Mouse (Mus musculus) retina, embryonic 14.5 days (tissue): ENCODE results near the gene Pold4.

ENCODE experiments used
- DNase-seq: peaks from one replicate; pipeline ENCODE4 v3.0.0-alpha.2; 2015; ENCODE audit warnings: low spot score

Gene Pold4

DNA sequence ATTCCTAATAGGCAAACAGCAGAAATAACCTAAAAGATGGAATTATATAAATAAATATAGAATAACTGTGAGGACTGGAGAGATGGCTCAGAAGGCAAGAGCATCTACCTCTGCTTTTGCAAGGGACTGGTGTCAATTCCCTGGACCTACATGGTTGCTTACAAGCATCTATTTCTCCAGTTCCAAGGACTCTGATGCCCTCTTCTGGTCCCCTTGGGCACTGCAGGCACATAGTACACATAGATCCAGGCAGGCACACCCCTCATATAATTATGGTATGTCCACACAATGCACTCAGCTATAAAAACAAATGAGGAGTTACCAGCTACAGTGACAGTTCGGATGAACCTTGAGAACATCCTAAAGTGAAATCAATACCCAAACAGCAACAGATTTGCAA, 47.8 kb downstream of the Pold4 start:
- no peak for DNase-seq

GRCm38 (mm10) chr19:4280425-4280824, 48.7 kb downstream of the Pold4 start:
- DNase-seq, result no peak

DNA sequence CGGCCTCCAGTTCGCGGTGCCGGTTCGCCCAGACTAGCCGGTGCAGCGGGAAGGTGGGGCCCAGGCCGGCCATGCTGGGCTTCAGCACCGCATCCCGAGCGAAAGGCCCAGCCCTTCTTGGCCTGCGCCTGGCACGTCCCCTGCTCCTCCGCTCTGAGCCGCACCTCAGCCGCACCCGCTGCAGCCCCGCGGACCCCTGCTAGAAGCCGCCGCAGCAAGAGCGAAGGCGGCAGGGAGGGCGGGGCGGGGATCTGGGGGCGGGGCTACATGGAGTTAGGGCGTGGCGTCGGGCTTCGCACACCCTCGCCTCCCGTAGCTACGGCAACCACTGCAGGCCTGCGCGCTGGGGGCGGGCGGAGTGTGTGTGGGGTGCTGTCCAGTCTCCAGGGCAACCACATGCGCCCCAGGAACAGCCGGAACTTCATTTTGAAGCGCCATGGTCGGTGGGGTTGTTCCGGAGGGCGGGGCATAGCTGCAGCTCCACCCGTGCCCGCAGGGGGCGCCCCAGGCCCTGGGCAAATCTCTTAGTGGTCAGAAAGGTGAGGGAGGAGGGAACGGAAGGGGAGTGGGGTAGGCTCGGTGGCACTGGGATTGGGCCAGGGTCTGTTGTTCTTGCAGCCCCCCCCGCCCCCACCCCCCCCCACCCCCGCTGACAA, 51.3 kb downstream of the Pold4 start, which contains the start of gene Ankrd13d:
Gene Ankrd13d, minus strand, starts transcription at position 240 of the 656 bp plus-strand sequence.
- DNase-seq, result peak; percentile 88
